In the genomic region with DNA sequence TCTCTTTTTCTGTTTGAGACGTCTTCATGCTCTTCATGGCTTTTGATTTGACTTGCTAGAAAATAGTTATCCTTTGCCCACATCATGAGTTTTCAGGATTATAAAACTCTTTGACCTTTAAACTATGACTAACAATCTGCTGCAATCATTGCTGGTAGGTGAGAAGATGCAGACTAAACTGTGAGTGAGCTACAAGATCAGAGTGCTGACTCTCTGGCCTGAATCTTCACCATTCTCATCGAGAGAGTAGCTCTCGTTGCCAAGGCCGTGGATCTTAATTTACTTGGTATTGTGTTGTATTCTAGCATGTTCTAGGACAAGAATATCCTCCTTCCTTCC, we compare ENCODE assay signal across 13 mouse cellular contexts.
"Had no signal": no experiment of that assay in that cellular context is flagged by ENCODE, and none has a peak within 500 bp of the region (broad histone marks: within the 10 kb centered on the region; RNA-seq: fewer than 3 reads in every experiment).

No protein-coding gene starts in this region.

- H3K27me3 ChIP-seq: kidney, embryonic 15.5 days; limb, embryonic 13.5 days; liver, embryonic 15.5 days; neural tube, embryonic 12.5 days had no signal

- H3K9ac ChIP-seq: kidney, embryonic 15.5 days; limb, embryonic 13.5 days; liver, embryonic 15.5 days; neural tube, embryonic 12.5 days had no signal

- H3K4me3 ChIP-seq: kidney, embryonic 15.5 days; limb, embryonic 13.5 days; liver, embryonic 15.5 days; neural tube, embryonic 12.5 days had no signal

- ATAC-seq: lung, postnatal 0 days had no signal

- H3K4me2 ChIP-seq: kidney, embryonic 15.5 days; limb, embryonic 13.5 days; liver, embryonic 15.5 days; neural tube, embryonic 12.5 days had no signal

- H3K27ac ChIP-seq: kidney, embryonic 15.5 days; limb, embryonic 13.5 days; liver, embryonic 15.5 days; neural tube, embryonic 12.5 days had no signal

- DNase-seq: kidney, postnatal 25 days; left cerebral cortex, postnatal 4 days; lung, adult 2 months; lung, postnatal 36 days; midbrain, embryonic 14.5 days; right cerebral cortex, postnatal 4 days; thymus, adult 2 months; thymus, postnatal 25 days had no signal

- H3K9me3 ChIP-seq: kidney, embryonic 15.5 days; limb, embryonic 13.5 days; liver, embryonic 15.5 days; neural tube, embryonic 12.5 days had no signal

- H3K36me3 ChIP-seq: kidney, embryonic 15.5 days; limb, embryonic 13.5 days; liver, embryonic 15.5 days; neural tube, embryonic 12.5 days had no signal

- H3K4me1 ChIP-seq: kidney, embryonic 15.5 days; limb, embryonic 13.5 days; liver, embryonic 15.5 days; neural tube, embryonic 12.5 days had no signal
